Mouse (Mus musculus) cerebellum, postnatal 10 days (tissue): ENCODE results near the gene Gm21822.
"Not testable (repeated sequence)": the region's sequence is repeated elsewhere in the genome, so short reads cannot be mapped to it uniquely, and the experiment has no call there.

Source experiments
- DNase-seq, 2 experiments: peaks; one replicate each; pipeline ENCODE4 v3.0.0; 2021; ENCODE audit warnings: mixed read lengths in 2 of 2

The Gm21822 gene

DNA sequence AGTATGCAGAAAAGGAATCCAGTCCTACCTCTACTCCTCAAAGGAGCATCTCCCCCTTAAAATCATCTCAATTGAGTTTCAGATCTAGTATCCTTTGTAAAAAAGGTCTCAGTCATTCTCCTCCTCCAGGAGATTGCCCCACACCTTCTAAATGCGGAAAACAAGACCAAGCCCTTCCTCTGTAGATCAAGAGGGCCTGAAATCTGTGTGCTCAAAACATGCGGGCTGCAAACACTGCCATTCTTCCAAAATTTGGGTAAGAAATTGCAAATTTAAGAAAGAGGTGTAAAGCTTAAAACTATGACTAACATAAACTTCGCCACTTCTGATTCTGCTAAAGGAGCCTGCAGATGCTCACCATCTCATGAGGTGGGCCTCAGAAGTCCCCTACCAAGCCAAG is at the start of gene Gm21822:
Gm21822 (plus strand) TSS at position 301 of the 400 bp plus-strand sequence.
- not testable (repeated sequence) for DNase-seq
